Mouse (Mus musculus) gastrocnemius, adult 2 months (tissue): ENCODE measurements around the gene Manba. TPM values are rescaled to one million over a fixed set of nuclear protein-coding genes. Genes with fewer than 3 reads are reported as not detected.

Experiments used
- DNase-seq: peaks from one replicate; pipeline ENCODE4 v3.0.0; 2022
- H3K27ac ChIP-seq: fragments of 200-600 bp; 2 replicates; pipeline ENCODE4 v1.8.1; 2022; ENCODE audit warnings: mild to moderate bottlenecking
- H3K4me3 ChIP-seq: fragments of 200-600 bp; 2 replicates; pipeline ENCODE4 v1.8.1; 2022; ENCODE audit warnings: mild to moderate bottlenecking, moderate library complexity
- CTCF ChIP-seq: fragments of 200-600 bp; IDR thresholded peaks from 2 replicates; pipeline ENCODE4 v1.8.1; 2022; ENCODE audit warnings: antibody characterized with exemption, mild to moderate bottlenecking, moderate library complexity
- intact Hi-C: fragments of 180-260 bp; cut with DNase I; formaldehyde crosslinking; loops from one replicate; pipeline ENCODE4 v1.15.1; 2025
- long read RNA-seq, 2 experiments: library from polyadenylated mRNA; stranded (forward); transcript quantifications; one replicate each; pipeline ENCODE4 v2.0.0; 2021
- total RNA-seq, 2 experiments: library from RNA; stranded (reverse); gene quantifications; 2 replicates each; pipeline ENCODE4 v1.2.3; 2021

The Manba gene
- total RNA-seq = 1 to 10 TPM; 2.3 to 5.6 TPM
- long read RNA-seq, experiment 1, partial matches to known transcripts = 1 of 6 reads
- long read RNA-seq, experiment 1, other reads (novel, unspliced or antisense) = 1 of 6 reads
- long read RNA-seq, experiment 2, transcript Manba-201 (17 exons, 3,675 nt) = major isoform, 6 of 7 reads
- long read RNA-seq, experiment 2, partial matches to known transcripts = 1 of 7 reads
- long read RNA-seq, experiment 2, other reads (novel, unspliced or antisense) = 0 of 7 reads

DNA sequence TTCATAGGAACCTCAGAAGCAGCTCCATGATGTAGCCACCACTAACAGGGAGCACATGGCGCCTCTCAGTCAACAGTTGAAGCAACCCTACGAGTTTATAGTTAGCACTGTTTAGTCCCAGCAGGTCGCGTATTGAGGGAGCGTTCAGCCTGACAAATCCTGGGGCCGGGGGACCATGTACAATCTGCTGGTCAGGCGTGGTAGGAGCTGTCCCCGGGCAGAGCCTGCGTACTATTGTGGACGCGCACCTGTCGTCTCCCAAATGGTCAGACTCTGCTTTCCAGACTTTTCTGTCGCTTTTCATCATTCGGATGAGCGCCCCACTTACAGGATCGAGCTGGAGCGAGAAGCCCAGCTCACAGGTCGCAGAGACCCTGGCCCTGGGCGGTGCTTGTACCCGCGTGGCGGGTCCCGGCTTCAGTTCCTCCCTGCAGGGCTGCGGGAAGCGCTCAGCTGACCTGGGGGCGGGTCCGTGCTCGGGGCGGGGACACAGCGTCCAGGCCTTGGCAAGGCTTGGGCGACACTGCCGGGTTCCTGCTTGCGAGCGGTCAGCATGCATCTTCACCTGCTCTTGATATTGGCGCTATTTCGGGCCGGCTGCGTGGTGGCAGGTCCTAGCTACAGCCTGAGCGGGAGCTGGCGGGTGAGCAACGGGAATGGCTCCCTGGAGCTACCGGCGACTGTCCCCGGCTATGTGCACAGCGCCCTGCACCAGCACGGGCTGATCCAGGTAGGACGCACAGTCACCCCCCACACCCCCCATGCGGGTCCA, at the start of gene Manba:
Gene Manba (plus strand): TSS at position 484 of the 772 bp plus-strand sequence.
- peak within 1 kb of the TSS; percentile 90 for H3K4me3 ChIP-seq
- DNase-seq = peak; percentile 92
- TF ChIP-seq CTCF = no peak
- peak within 1 kb of the TSS; percentile 90 for H3K27ac ChIP-seq
- intact Hi-C loops = no loop called here

DNA sequence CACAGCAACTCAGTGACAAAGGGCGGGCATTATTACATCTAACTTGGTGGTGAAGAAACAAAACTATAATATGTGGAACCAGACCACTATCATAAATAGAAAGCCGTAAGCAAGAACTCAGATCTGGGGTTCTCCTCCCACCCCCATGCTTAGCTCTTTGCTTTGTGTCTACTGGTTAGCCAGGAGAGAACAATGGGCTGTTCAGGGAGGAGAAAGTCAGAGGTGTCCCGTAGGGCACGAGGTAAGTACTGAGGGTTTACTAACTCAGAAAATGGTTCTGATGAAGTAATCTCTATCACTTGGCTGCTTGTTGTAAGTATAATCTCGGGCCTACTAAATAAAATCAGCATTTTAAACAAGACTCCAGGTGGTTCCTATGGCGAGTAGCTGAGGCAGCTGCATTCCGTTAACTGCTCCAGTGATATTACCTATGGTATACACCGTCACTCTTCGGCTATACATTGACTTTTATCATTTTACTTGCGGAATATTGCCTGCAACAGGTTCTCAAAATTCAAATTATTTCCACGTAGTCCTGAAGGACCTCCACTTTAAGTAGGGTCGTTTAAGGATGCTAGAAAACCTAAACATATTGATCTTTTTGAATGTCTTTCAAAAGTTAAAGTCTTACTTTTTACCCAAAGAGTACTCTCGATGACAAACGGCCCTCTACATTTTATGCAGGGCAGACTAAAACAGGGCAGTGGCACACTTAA, 48.4 kb upstream of the Manba start:
- no peak for DNase-seq
- peak overlapping the region; percentile 97 for H3K4me3 ChIP-seq
- H3K27ac ChIP-seq = peak overlapping the region; percentile 99
- TF ChIP-seq CTCF = no peak
- intact Hi-C loops = loop anchor here (5.0 kb wide), 2 partner anchors 65 to 80 kb away; no protein-coding TSS in a partner anchor

DNA sequence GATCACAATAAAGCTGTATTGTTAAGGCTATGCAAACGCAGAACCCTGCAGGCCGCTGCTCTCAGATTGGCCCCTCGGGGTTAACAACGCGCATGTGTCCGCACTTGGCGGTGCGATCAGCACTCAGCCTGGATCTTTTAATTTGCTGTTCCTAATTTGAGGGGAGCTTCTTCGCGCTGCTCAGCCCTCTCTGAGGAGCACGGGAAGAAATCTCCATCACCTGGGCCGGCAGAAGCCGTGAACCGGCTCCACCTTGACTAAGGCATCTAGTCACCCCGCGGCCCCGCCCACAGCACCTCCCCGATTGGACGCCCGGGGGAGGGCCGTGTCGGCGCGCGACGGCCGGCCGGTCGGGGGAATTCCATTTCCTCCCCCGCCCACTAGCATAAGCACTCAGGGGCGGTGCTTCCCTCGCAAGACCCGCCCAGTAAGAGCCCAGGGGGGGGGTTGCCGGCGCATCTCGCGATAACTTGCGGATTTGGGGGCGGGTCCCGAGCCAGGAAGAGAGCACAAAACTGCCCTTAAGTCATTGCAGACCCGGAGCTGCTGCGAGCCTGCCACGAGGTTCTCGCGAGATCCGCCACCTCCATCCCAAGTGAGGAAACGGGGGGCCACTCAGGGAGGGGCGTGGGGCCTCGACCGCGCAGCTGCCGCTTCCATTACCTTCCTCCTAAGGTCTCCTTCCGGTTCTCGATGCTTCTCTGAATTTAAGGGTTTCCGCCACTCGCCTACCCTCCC, 47.5 kb upstream of the Manba start, which contains the start of gene Ube2d3:
Gene Ube2d3 (plus strand): TSS at position 392 of the 738 bp plus-strand sequence.
- Histone ChIP-seq H3K27ac (peak within 1 kb of the TSS; percentile 99), H3K4me3 (peak within 1 kb of the TSS; percentile 97)
- intact Hi-C loops = loop anchor here (1.0 to 5.0 kb wide), 3 partner anchors 15 to 79 kb away; partner anchors contain the start of gene Cisd2
- TF ChIP-seq CTCF = no peak
- DNase-seq = peak; percentile 99

DNA sequence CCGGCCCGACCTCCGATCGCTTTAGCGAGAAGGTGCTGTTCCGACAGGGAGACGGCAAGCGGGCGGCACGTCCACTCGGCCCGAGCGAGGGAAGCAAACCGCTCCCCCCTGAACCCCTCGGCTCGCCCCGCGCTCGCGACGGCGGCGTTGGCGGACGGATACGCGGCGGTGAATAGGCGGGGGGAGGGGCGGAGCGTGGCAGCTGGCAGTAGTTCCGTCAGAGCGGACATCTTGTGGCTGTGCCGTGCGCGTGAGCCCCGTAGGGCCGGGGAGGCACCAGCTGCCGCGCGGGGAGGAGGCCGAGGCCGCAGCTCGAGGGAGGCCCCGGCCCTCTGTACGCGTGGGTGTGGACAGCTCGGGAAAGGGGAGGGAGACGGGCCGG, 46.9 kb upstream of the Manba start:
- TF ChIP-seq CTCF = no peak
- DNase-seq = peak; percentile 96
- Histone ChIP-seq H3K4me3 (peak overlapping the region; percentile 97), H3K27ac (peak overlapping the region; percentile 99)
- intact Hi-C loops = loop anchor here (1.0 to 5.0 kb wide), 3 partner anchors 15 to 79 kb away; partner anchors contain the start of gene Cisd2

DNA sequence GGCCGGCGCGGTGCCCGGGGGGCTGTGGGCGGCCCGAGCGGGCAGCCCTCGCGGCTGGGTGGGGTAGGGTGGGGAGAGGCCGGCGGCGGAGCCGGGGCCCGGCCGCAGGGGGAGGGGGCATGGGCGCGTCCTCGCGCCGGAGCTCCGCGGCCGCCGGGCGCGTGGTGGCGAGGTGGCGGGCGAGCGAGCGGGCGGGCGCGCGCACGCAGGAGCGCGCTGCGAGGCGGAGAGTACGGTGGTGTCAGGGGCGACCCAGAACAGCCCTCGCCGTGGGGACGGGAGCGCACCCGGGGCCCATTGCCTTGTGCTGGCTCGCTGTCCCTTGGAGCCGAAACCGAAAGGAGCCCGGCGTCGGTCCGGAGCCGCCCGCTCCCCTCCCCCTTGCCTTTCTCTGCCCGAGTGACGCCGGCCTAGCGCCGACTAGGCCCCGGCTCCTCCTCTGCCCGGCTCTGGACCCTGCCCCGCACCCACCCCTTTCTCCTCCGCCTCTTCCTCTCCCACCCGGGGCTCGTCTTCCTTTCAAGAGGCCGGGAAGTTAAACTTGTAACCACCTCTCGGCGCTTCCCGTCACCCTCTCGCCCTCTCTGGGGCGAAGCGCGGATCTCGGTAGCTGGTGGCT, 46.4 kb upstream of the Manba start:
- TF ChIP-seq CTCF = no peak
- peak overlapping the region; percentile 99 for H3K27ac ChIP-seq
- intact Hi-C loops = loop anchor here (1.0 to 5.0 kb wide), 3 partner anchors 16 to 78 kb away; partner anchors contain the start of gene Cisd2

DNA sequence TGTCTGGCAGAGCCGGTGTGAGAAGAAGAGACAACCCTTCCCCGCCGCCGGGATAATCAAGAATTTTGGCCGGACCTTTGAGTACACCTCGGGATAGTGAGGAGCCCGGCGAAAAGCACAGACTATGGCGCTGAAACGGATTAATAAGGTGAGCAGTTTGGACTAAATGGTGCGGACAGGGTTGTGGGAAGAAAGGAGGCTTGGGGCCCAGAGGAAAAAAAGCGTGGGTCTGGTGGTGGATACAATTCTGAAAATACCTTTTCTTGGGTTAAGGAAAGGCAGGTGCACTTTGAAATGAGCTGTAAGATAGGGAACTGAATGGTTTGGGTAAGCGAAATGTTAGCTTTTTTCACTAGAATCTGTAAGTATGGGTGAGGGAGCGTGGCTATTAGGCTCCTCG, 45.8 kb upstream of the Manba start:
- Histone ChIP-seq H3K4me3 (peak overlapping the region; percentile 97), H3K27ac (peak overlapping the region; percentile 99)
- no peak for TF ChIP-seq CTCF
- no peak for DNase-seq
- intact Hi-C loops = loop anchor here (5.0 kb wide), 2 partner anchors 63 to 78 kb away; no protein-coding TSS in a partner anchor

More for the DNA sequence above, 46.4 kb upstream of the Manba start:
- peak; percentile 90 for DNase-seq
- H3K4me3 ChIP-seq = peak overlapping the region; percentile 97

DNA sequence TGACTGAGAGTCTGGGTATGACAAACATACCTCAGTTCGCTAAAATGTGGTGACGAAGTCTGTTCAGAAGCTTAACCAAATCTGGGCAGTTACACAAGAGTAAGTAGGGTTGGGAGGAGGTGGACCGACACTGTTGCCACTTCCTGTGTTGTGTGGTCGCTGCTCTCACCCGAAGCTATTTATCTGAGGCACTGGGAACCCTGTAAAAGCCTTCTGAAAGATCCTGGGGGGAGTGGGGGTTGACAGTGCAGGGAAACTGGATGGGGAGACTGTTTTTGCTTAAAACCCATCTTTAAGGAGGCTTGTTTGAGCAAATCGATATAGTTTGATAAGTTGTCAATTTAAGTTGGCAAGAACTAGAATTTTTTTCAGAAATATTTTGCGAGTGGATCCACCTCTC, 45.2 kb upstream of the Manba start:
- peak overlapping the region; percentile 97 for H3K4me3 ChIP-seq
- DNase-seq = no peak
- TF ChIP-seq CTCF = no peak
- intact Hi-C loops = no loop called here
- peak overlapping the region; percentile 99 for H3K27ac ChIP-seq

DNA sequence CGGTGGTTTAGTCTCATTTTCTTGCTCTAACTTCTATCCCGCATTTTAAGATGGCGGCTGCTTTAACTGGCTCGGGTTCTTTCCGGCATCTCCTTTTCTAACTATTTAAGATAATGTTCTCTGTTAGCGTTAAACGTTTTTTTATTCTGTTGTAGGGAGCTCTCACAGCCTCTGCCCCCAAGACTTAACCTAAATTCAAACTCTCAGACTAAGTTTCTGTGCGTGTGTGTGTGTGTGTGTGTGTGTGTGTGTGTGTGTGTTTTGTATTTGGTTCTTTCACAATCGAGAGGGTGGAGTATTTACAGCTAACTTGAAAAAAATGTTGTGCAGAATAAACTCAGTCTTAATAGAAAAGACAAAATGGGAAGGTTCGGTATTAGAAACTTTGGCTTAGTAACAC, 44.8 kb upstream of the Manba start:
- intact Hi-C loops = no loop called here
- no peak for TF ChIP-seq CTCF

DNA sequence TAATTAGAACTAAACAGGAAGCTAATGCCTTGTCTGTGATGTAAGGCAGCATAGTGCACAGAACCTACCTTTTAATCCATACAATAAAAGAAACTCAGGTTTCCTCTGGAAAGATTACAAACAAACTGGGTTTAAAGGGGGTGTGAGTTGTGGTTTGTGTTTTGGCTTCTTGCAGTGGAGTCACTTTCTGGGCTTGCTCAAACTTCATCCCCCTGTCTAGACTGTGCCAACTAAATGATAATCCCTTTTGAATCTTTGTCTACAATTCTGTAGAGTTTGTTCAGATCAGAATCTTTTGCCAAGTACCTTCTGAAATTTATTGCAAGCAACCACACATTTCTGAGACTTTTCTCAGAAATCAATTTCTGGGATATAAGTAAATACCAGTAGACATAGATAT, 40.5 kb upstream of the Manba start:
- intact Hi-C loops = no loop called here
- TF ChIP-seq CTCF = no peak
- H3K4me3 ChIP-seq = peak overlapping the region; percentile 0
- DNase-seq = no peak
- H3K27ac ChIP-seq = peak overlapping the region; percentile 36

More for the DNA sequence above, 44.8 kb upstream of the Manba start:
- H3K4me3 ChIP-seq = peak overlapping the region; percentile 97
- no peak for DNase-seq
- peak overlapping the region; percentile 99 for H3K27ac ChIP-seq

DNA sequence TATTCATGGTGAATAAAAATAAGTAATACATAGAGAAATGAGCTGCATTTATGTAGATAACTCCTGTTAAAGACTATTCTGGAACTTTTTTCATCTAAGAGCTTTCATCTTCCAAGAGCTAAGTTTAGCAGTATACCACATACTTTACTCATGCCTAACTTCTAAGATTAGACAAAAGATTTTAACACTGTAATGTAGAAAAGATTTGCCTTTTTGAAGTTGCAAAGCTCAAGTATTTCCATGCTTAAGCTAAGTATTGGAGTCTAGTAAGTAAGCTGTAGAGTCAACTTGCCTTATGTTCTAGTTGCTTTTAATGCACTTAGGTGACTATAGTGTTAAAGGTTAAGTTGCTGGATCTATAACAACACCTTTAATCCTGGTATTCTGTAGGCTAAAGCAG, 26.4 kb upstream of the Manba start:
- Histone ChIP-seq H3K27ac (no peak overlapping the region), H3K4me3 (no peak overlapping the region)
- no peak for DNase-seq
- no peak for TF ChIP-seq CTCF
- intact Hi-C loops = no loop called here

DNA sequence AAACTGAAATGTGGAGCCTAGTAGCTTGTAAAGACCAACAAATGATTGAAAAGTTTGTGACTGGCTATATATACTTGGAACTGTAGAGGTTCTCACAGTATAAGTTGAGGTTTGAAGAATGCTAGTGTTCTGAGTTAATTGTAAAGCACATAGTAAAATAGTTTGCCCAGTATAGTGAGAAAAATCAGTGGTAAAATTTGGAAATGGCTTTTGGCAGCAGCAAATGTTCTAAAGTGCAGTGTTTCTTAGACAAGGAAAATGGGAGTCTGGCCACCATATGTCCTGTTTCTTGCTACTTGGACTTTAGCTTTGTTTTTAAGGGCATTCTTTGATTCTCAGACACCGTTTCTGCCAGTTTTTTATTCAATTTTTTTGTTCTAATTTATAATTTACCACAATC, 17.0 kb upstream of the Manba start:
- TF ChIP-seq CTCF = no peak

More for the DNA sequence above, 17.0 kb upstream of the Manba start:
- no peak for DNase-seq
- intact Hi-C loops = no loop called here
- Histone ChIP-seq H3K4me3 (no peak overlapping the region), H3K27ac (no peak overlapping the region)
